ENCODE assay signal across 26 mouse cellular contexts in genomic region chr16:42863231-42863630, GRCm38 (mm10). TPM values are rescaled to one million over a fixed set of nuclear protein-coding genes. Genes with fewer than 3 reads are reported as not detected.
A peak's percentile ranks its signal among the peaks of the same experiment; 100 is the strongest.
DNase-seq lines count a peak whose midpoint lies in the region; ATAC-seq and TF ChIP-seq lines count a peak whose summit lies in the region.
"Had no signal": no experiment of that assay in that cellular context is flagged by ENCODE, and none has a peak within 500 bp of the region (broad histone marks: within the 10 kb centered on the region; RNA-seq: fewer than 3 reads in every experiment).

No protein-coding gene starts in this region.

- 64% methylated on average over 2 of the region's 2 CpGs for WGBS in embryonic facial prominence, embryonic 11.5 days
- 31% methylated on average over 2 of the region's 2 CpGs for WGBS in embryonic facial prominence, embryonic 13.5 days
- 27% methylated on average over 2 of the region's 2 CpGs for WGBS in limb, embryonic 14.5 days
- 87% methylated on average over 2 of the region's 2 CpGs for WGBS in forebrain, embryonic 13.5 days

- no peak overlapping the region for H3K4me2 ChIP-seq in embryonic facial prominence, embryonic 11.5 days (ENCODE audit: low read depth, low read length)
- peak overlapping the region; percentile 30 for H3K4me2 ChIP-seq in embryonic facial prominence, embryonic 13.5 days
- no peak overlapping the region for H3K4me2 ChIP-seq in limb, embryonic 14.5 days (replicated peaks; ENCODE audit: low read depth, low read length, severe bottlenecking)
- no peak overlapping the region for H3K4me2 ChIP-seq in forebrain, embryonic 13.5 days
- H3K4me2 ChIP-seq: forebrain, embryonic 12.5 days; heart, embryonic 13.5 days; hindbrain, embryonic 15.5 days had no signal

- H3K9me3 ChIP-seq in embryonic facial prominence, embryonic 11.5 days (replicated peaks; ENCODE audit: control insufficient read depth, low read length), result no peaks in the 10 kb centered on the region
- no peaks in the 10 kb centered on the region for H3K9me3 ChIP-seq in embryonic facial prominence, embryonic 13.5 days
- no peaks in the 10 kb centered on the region; the same call in 1 of the 2 replicates for H3K9me3 ChIP-seq in limb, embryonic 14.5 days (ENCODE audit: control insufficient read depth, low read length)
- no peaks in the 10 kb centered on the region for H3K9me3 ChIP-seq in forebrain, embryonic 13.5 days (replicated peaks)
- H3K9me3 ChIP-seq: forebrain, embryonic 12.5 days; hindbrain, embryonic 15.5 days had no signal

- H3K27ac ChIP-seq in embryonic facial prominence, embryonic 11.5 days (replicated peaks; ENCODE audit: low read depth, low read length), result peak overlapping the region; percentile 63
- peak overlapping the region; percentile 84 for H3K27ac ChIP-seq in embryonic facial prominence, embryonic 13.5 days
- H3K27ac ChIP-seq in limb, embryonic 14.5 days (replicated peaks; ENCODE audit: low read depth, low read length), result peak overlapping the region; percentile 56; the same call in 1 of the 2 replicates
- H3K27ac ChIP-seq in forebrain, embryonic 13.5 days, result no peak overlapping the region
- H3K27ac ChIP-seq: forebrain, embryonic 12.5 days; gastrocnemius, adult 2 months; heart, embryonic 13.5 days; hindbrain, embryonic 15.5 days had no signal

- TF ChIP-seq POLR2A in limb, embryonic 14.5 days (IDR thresholded peaks at IDR 0.05; ENCODE audit: borderline replicate concordance, extremely low read depth, insufficient read depth, insufficient read length), result no peak

- no peak overlapping the region for H3K4me3 ChIP-seq in embryonic facial prominence, embryonic 11.5 days (ENCODE audit: low read depth, low read length)
- no peak overlapping the region for H3K4me3 ChIP-seq in embryonic facial prominence, embryonic 13.5 days
- no peak overlapping the region for H3K4me3 ChIP-seq in limb, embryonic 14.5 days (replicated peaks; ENCODE audit: low read length)
- no peak overlapping the region for H3K4me3 ChIP-seq in forebrain, embryonic 13.5 days
- H3K4me3 ChIP-seq: erythroblast, embryonic 14.5 days; forebrain, embryonic 12.5 days; gastrocnemius, adult 2 months; heart, embryonic 13.5 days; hindbrain, embryonic 15.5 days had no signal

- no peaks in the 10 kb centered on the region for H3K27me3 ChIP-seq in embryonic facial prominence, embryonic 11.5 days (ENCODE audit: control insufficient read depth, insufficient read depth, low read length)
- H3K27me3 ChIP-seq in embryonic facial prominence, embryonic 13.5 days, result no peaks in the 10 kb centered on the region
- H3K27me3 ChIP-seq in limb, embryonic 14.5 days (ENCODE audit: control insufficient read depth, insufficient read depth, low read length), result no peaks in the 10 kb centered on the region
- no peaks in the 10 kb centered on the region for H3K27me3 ChIP-seq in forebrain, embryonic 13.5 days
- H3K27me3 ChIP-seq: forebrain, embryonic 12.5 days; heart, embryonic 13.5 days; hindbrain, embryonic 15.5 days had no signal

- H3K9ac ChIP-seq in embryonic facial prominence, embryonic 11.5 days (replicated peaks; ENCODE audit: low read length), result no peak overlapping the region
- H3K9ac ChIP-seq in embryonic facial prominence, embryonic 13.5 days, result no peak overlapping the region
- H3K9ac ChIP-seq in limb, embryonic 14.5 days (ENCODE audit: low read depth, low read length, severe bottlenecking), result no peak overlapping the region
- no peak overlapping the region for H3K9ac ChIP-seq in forebrain, embryonic 13.5 days
- H3K9ac ChIP-seq: forebrain, embryonic 12.5 days; heart, embryonic 13.5 days; hindbrain, embryonic 15.5 days had no signal

- no peaks in the 10 kb centered on the region for H3K36me3 ChIP-seq in embryonic facial prominence, embryonic 11.5 days (replicated peaks; ENCODE audit: control insufficient read depth, insufficient read depth, low read depth, low read length)
- no peaks in the 10 kb centered on the region for H3K36me3 ChIP-seq in embryonic facial prominence, embryonic 13.5 days
- no peaks in the 10 kb centered on the region for H3K36me3 ChIP-seq in limb, embryonic 14.5 days (ENCODE audit: control insufficient read depth, insufficient read depth, low read length)
- H3K36me3 ChIP-seq in forebrain, embryonic 13.5 days (ENCODE audit: poor library complexity, severe bottlenecking), result no peaks in the 10 kb centered on the region
- H3K36me3 ChIP-seq: forebrain, embryonic 12.5 days; heart, embryonic 13.5 days; hindbrain, embryonic 15.5 days had no signal

- H3K4me1 ChIP-seq in embryonic facial prominence, embryonic 11.5 days (ENCODE audit: control insufficient read depth, insufficient read depth, low read length), result no peaks in the 10 kb centered on the region
- peaks cover 10% of the 10 kb centered on the region for H3K4me1 ChIP-seq in embryonic facial prominence, embryonic 13.5 days
- 0 out of 2 replicates have a peak, but pooled peaks cover 4% of the 10 kb centered on the region for H3K4me1 ChIP-seq in limb, embryonic 14.5 days (ENCODE audit: control insufficient read depth, insufficient read depth, low read length)
- H3K4me1 ChIP-seq in forebrain, embryonic 13.5 days, result no peaks in the 10 kb centered on the region
- H3K4me1 ChIP-seq: forebrain, embryonic 12.5 days; hindbrain, embryonic 15.5 days had no signal

- peak; percentile 48 for DNase-seq in embryonic facial prominence, embryonic 11.5 days (ENCODE audit: low spot score)
- DNase-seq in forelimb bud, embryonic 11.5 days (ENCODE audit: low read depth, low spot score), result peak; percentile 8
- peak; percentile 51 for DNase-seq in limb, embryonic 14.5 days (ENCODE audit: low spot score)
- no peak for DNase-seq in testis, postnatal 10 days (ENCODE audit: low spot score)
- DNase-seq in spleen, postnatal 4 days (ENCODE audit: low spot score in 2 of 2), result no peak
- DNase-seq in gastrocnemius, adult 8-10 months (ENCODE audit: low spot score in 2 of 2), result no peak
- DNase-seq: adrenal gland, adult 2 months; adrenal gland, postnatal 25 days; cerebellum, adult 11-12 months; cerebellum, adult 8-10 months; cerebellum, postnatal 10 days; cerebellum, postnatal 36 days; embryo, embryonic 11 days; gastrocnemius, adult 2 months; gastrocnemius, postnatal 25 days; heart, adult 18-20 months; heart, postnatal 14 days; heart, postnatal 4 days had no signal

- ATAC-seq in embryonic facial prominence, embryonic 11.5 days (replicated peaks; ENCODE audit: insufficient number of reproducible peaks, low FRiP score, low TSS enrichment, low read depth), result no peak; the same call in 1 of the 2 replicates
- ATAC-seq in embryonic facial prominence, embryonic 13.5 days (ENCODE audit: insufficient number of reproducible peaks, insufficient read depth, low FRiP score, low TSS enrichment, low read depth), result peak; percentile 62; the same call in 1 of the 2 replicates
- no peak for ATAC-seq in limb, embryonic 14.5 days (ENCODE audit: low FRiP score, low read depth)
- no peak for ATAC-seq in forebrain, embryonic 13.5 days
- ATAC-seq: CD4-positive, CD25-positive, alpha-beta regulatory T cell, adult 4 months; forebrain, embryonic 16.5 days had no signal

RNA-seq across cellular contexts. Expression of gene Zbtb20, which starts 12.4 kb away (rescaled TPM):
- polyA plus RNA-seq in embryonic facial prominence, embryonic 11.5 days (2014; fragmentation: Nextera tagmentation; extraction: Ambion mirVana), result 15.4 and 19.0 TPM in 2 replicates
- 20.2 and 20.7 TPM in 2 replicates for polyA plus RNA-seq in embryonic facial prominence, embryonic 13.5 days (2015; fragmentation: Nextera tagmentation; extraction: Ambion mirVana)
- polyA plus RNA-seq in limb, embryonic 14.5 days (2012; rRNA removed), result 2.5 and 3.6 TPM in 2 replicates
- polyA plus RNA-seq in limb, embryonic 14.5 days (2014; fragmentation: Nextera tagmentation; extraction: Ambion mirVana), result 17.6 and 20.2 TPM in 2 replicates
- 100 to 1,000 TPM in 1 of 4 experiments, 10 to 100 TPM in 3; 90.8 to 101 (median 92.1) TPM for total RNA-seq in gastrocnemius, adult 8-10 months (2022)
- 79.7 and 84.9 TPM in 2 replicates for polyA plus RNA-seq in forebrain, embryonic 13.5 days (2015; fragmentation: Nextera tagmentation; extraction: Ambion mirVana)

Comparison
In these comparisons a context has a peak if more than half of its experiments do, and no peak if none do; other contexts are left out.
1. DNase-seq: peak in embryonic facial prominence, embryonic 11.5 days (single experiment), forelimb bud, embryonic 11.5 days (single experiment) and limb, embryonic 14.5 days (single experiment); none in testis, postnatal 10 days (single experiment), spleen, postnatal 4 days (0 of 2) and gastrocnemius, adult 8-10 months (0 of 2).